Mouse (Mus musculus): ENCODE measurements around the gene Bfar. TPM values are rescaled to one million over a fixed set of nuclear protein-coding genes. Genes with fewer than 3 reads are reported as not detected.
"Not testable (repeated sequence)": the region's sequence is repeated elsewhere in the genome, so short reads cannot be mapped to it uniquely, and the experiment has no call there.

Gene Bfar
- polyA plus RNA-seq, 1 experiment from 2014 or later: 43.2 TPM

GRCm38 (mm10) chr16:13730285-13731255 is 58.9 kb downstream of the Bfar start, which contains the start of gene Pla2g10:
Gene Pla2g10 (minus strand): TSS chr16:13730983.
- Histone ChIP-seq H3K4me1 (ENCODE audit: control insufficient read depth, insufficient read depth, low read length) (no peaks in the 10 kb centered on the region), H3K36me3 (ENCODE audit: control insufficient read depth, insufficient read depth, low read length) (no peaks in the 10 kb centered on the region), H3K4me2 (ENCODE audit: low read length) (peak within 1 kb of the TSS; percentile 32; the same call in 1 of the 2 replicates), H3K27me3 (replicated peaks; ENCODE audit: control insufficient read depth, insufficient read depth, low read length) (no peaks in the 10 kb centered on the region), H3K9me3 (replicated peaks; ENCODE audit: control insufficient read depth, low read length) (no peaks in the 10 kb centered on the region), H3K27ac (ENCODE audit: low read depth, low read length) (no peak within 1 kb of the TSS), H3K9ac (ENCODE audit: low read length) (no peak within 1 kb of the TSS), H3K4me3 (ENCODE audit: low read depth, low read length) (no peak within 1 kb of the TSS)
- ATAC-seq: no peak
- 15% methylated on average over 26 of the region's 26 CpGs for WGBS
- DNase-seq (ENCODE audit: low spot score): peak; percentile 13

GRCm38 (mm10) chr16:13732786-13733185 is 61.1 kb downstream of the Bfar start:
- no peak overlapping the region for H3K27ac ChIP-seq (ENCODE audit: low read depth, low read length)
- no peak for ATAC-seq
- WGBS: 90% methylated on average over 3 of the region's 3 CpGs

GRCm38 (mm10) chr16:13733518-13734137 is 62.0 kb downstream of the Bfar start:
- H3K27me3 ChIP-seq (replicated peaks; ENCODE audit: control insufficient read depth, insufficient read depth, low read length): no peaks in the 10 kb centered on the region
- H3K4me3 ChIP-seq (ENCODE audit: low read depth, low read length): no peak overlapping the region
- H3K9ac ChIP-seq (ENCODE audit: low read length): no peak overlapping the region
- H3K9me3 ChIP-seq (replicated peaks; ENCODE audit: control insufficient read depth, low read length): no peaks in the 10 kb centered on the region
- H3K4me1 ChIP-seq (ENCODE audit: control insufficient read depth, insufficient read depth, low read length): no peaks in the 10 kb centered on the region
- ATAC-seq (no peak), DNase-seq (ENCODE audit: low spot score) (peak; percentile 74)
- no peak overlapping the region for H3K27ac ChIP-seq (ENCODE audit: low read depth, low read length)
- H3K4me2 ChIP-seq (ENCODE audit: low read length): no peak overlapping the region
- no peaks in the 10 kb centered on the region for H3K36me3 ChIP-seq (ENCODE audit: control insufficient read depth, insufficient read depth, low read length)
- 26% methylated on average over 9 of the region's 9 CpGs for WGBS

More at GRCm38 (mm10) chr16:13732786-13733185, 61.1 kb downstream of the Bfar start:
- H3K36me3 ChIP-seq (ENCODE audit: control insufficient read depth, insufficient read depth, low read length): no peaks in the 10 kb centered on the region
- H3K4me3 ChIP-seq (ENCODE audit: low read depth, low read length): no peak overlapping the region
- H3K4me1 ChIP-seq (ENCODE audit: control insufficient read depth, insufficient read depth, low read length): no peaks in the 10 kb centered on the region
- no peak for DNase-seq (ENCODE audit: low spot score)
- H3K4me2 ChIP-seq (ENCODE audit: low read length): no peak overlapping the region
- no peaks in the 10 kb centered on the region for H3K9me3 ChIP-seq (replicated peaks; ENCODE audit: control insufficient read depth, low read length)
- no peaks in the 10 kb centered on the region for H3K27me3 ChIP-seq (replicated peaks; ENCODE audit: control insufficient read depth, insufficient read depth, low read length)
- no peak overlapping the region for H3K9ac ChIP-seq (ENCODE audit: low read length)

GRCm38 (mm10) chr16:13735977-13736376 is 64.3 kb downstream of the Bfar start:
- no peaks in the 10 kb centered on the region for H3K36me3 ChIP-seq (ENCODE audit: control insufficient read depth, insufficient read depth, low read length)
- DNase-seq (ENCODE audit: low spot score) (no peak), ATAC-seq (no peak)
- no peak overlapping the region for H3K9ac ChIP-seq (ENCODE audit: low read length)
- no peaks in the 10 kb centered on the region for H3K27me3 ChIP-seq (replicated peaks; ENCODE audit: control insufficient read depth, insufficient read depth, low read length)
- no peaks in the 10 kb centered on the region for H3K4me1 ChIP-seq (ENCODE audit: control insufficient read depth, insufficient read depth, low read length)
- WGBS: 93% methylated on average over 8 of the region's 8 CpGs
- H3K9me3 ChIP-seq (replicated peaks; ENCODE audit: control insufficient read depth, low read length): no peaks in the 10 kb centered on the region
- H3K27ac ChIP-seq (ENCODE audit: low read depth, low read length): no peak overlapping the region
- H3K4me2 ChIP-seq (ENCODE audit: low read length): no peak overlapping the region
- H3K4me3 ChIP-seq (ENCODE audit: low read depth, low read length): no peak overlapping the region

- not testable (repeated sequence) for H3K27me3 ChIP-seq (replicated peaks; ENCODE audit: control insufficient read depth, insufficient read depth, low read length); DNase-seq (ENCODE audit: low spot score); H3K9me3 ChIP-seq (replicated peaks; ENCODE audit: control insufficient read depth, low read length); H3K4me1 ChIP-seq (ENCODE audit: control insufficient read depth, insufficient read depth, low read length); H3K4me3 ChIP-seq (ENCODE audit: low read depth, low read length); H3K9ac ChIP-seq (ENCODE audit: low read length); H3K36me3 ChIP-seq (ENCODE audit: control insufficient read depth, insufficient read depth, low read length); H3K27ac ChIP-seq (ENCODE audit: low read depth, low read length); H3K4me2 ChIP-seq (ENCODE audit: low read length); ATAC-seq
- WGBS: 63% methylated on average over 4 of the region's 4 CpGs
These were observed 67.4 kb downstream of the Bfar start for GRCm38 (mm10) chr16:13739044-13739443.

- 75% methylated on average over 2 of the region's 2 CpGs for WGBS
- H3K4me2 ChIP-seq (ENCODE audit: low read length): no peak overlapping the region
- no peak for ATAC-seq
These were observed 69.2 kb downstream of the Bfar start for GRCm38 (mm10) chr16:13740844-13741243.

GRCm38 (mm10) chr16:13747708-13748107 is 76.0 kb downstream of the Bfar start:
- Histone ChIP-seq H3K9me3 (replicated peaks; ENCODE audit: control insufficient read depth, low read length) (no peaks in the 10 kb centered on the region), H3K4me3 (ENCODE audit: low read depth, low read length) (no peak overlapping the region), H3K9ac (ENCODE audit: low read length) (no peak overlapping the region), H3K4me2 (ENCODE audit: low read length) (no peak overlapping the region), H3K4me1 (ENCODE audit: control insufficient read depth, insufficient read depth, low read length) (no peaks in the 10 kb centered on the region), H3K36me3 (ENCODE audit: control insufficient read depth, insufficient read depth, low read length) (no peaks in the 10 kb centered on the region), H3K27ac (ENCODE audit: low read depth, low read length) (no peak overlapping the region), H3K27me3 (replicated peaks; ENCODE audit: control insufficient read depth, insufficient read depth, low read length) (no peaks in the 10 kb centered on the region)
- no peak for DNase-seq (ENCODE audit: low spot score)
- WGBS: 96% methylated on average over 8 of the region's 8 CpGs
- ATAC-seq: no peak

More at GRCm38 (mm10) chr16:13740844-13741243, 69.2 kb downstream of the Bfar start:
- Histone ChIP-seq H3K4me3 (ENCODE audit: low read depth, low read length) (no peak overlapping the region), H3K9ac (ENCODE audit: low read length) (no peak overlapping the region), H3K9me3 (replicated peaks; ENCODE audit: control insufficient read depth, low read length) (no peaks in the 10 kb centered on the region), H3K27ac (ENCODE audit: low read depth, low read length) (no peak overlapping the region), H3K27me3 (replicated peaks; ENCODE audit: control insufficient read depth, insufficient read depth, low read length) (no peaks in the 10 kb centered on the region), H3K4me1 (ENCODE audit: control insufficient read depth, insufficient read depth, low read length) (no peaks in the 10 kb centered on the region), H3K36me3 (ENCODE audit: control insufficient read depth, insufficient read depth, low read length) (no peaks in the 10 kb centered on the region)
- no peak for DNase-seq (ENCODE audit: low spot score)

GRCm38 (mm10) chr16:13748124-13748523 is 76.5 kb downstream of the Bfar start:
- H3K9ac ChIP-seq (ENCODE audit: low read length): no peak overlapping the region
- H3K4me2 ChIP-seq (ENCODE audit: low read length): no peak overlapping the region
- no peak overlapping the region for H3K4me3 ChIP-seq (ENCODE audit: low read depth, low read length)
- no peaks in the 10 kb centered on the region for H3K9me3 ChIP-seq (replicated peaks; ENCODE audit: control insufficient read depth, low read length)
- H3K27me3 ChIP-seq (replicated peaks; ENCODE audit: control insufficient read depth, insufficient read depth, low read length): no peaks in the 10 kb centered on the region
- DNase-seq (ENCODE audit: low spot score): no peak
- no peaks in the 10 kb centered on the region for H3K36me3 ChIP-seq (ENCODE audit: control insufficient read depth, insufficient read depth, low read length)
- H3K27ac ChIP-seq (ENCODE audit: low read depth, low read length): no peak overlapping the region
- no peak for ATAC-seq
- WGBS: 78% methylated on average over 3 of the region's 3 CpGs
- H3K4me1 ChIP-seq (ENCODE audit: control insufficient read depth, insufficient read depth, low read length): no peaks in the 10 kb centered on the region

- not testable (repeated sequence) for DNase-seq (ENCODE audit: low spot score); H3K36me3 ChIP-seq (ENCODE audit: control insufficient read depth, insufficient read depth, low read length); H3K4me1 ChIP-seq (ENCODE audit: control insufficient read depth, insufficient read depth, low read length); H3K9ac ChIP-seq (ENCODE audit: low read length); H3K27me3 ChIP-seq (replicated peaks; ENCODE audit: control insufficient read depth, insufficient read depth, low read length); H3K4me3 ChIP-seq (ENCODE audit: low read depth, low read length); H3K27ac ChIP-seq (ENCODE audit: low read depth, low read length); ATAC-seq; H3K9me3 ChIP-seq (replicated peaks; ENCODE audit: control insufficient read depth, low read length); H3K4me2 ChIP-seq (ENCODE audit: low read length)
- 14% methylated on average over 10 of the region's 10 CpGs for WGBS
These were observed 77.2 kb downstream of the Bfar start for GRCm38 (mm10) chr16:13748813-13749212.

Data from forebrain, embryonic 14.5 days (tissue).